Mouse (Mus musculus) midbrain, embryonic 14.5 days (tissue): Measurements from ENCODE around the gene Hadh. TPM values are rescaled to one million over a fixed set of nuclear protein-coding genes. Genes with fewer than 3 reads are reported as not detected.

Source experiments
- ATAC-seq: fragments of 200-750 bp; cut with Nextera tagmentation; 2 replicates; pipeline ENCODE4 v1.8.0; 2017; ENCODE audit warnings: moderate number of reproducible peaks, moderate library complexity; ENCODE audit not compliant: low FRiP score, low TSS enrichment
- DNase-seq: peaks from one replicate; pipeline ENCODE4 v3.0.0-alpha.2; 2015
- H3K27ac ChIP-seq: fragments of 300-500 bp; sonication (generic); replicated peaks from 2 replicates; pipeline ENCODE4 v1.5.1; 2014; ENCODE audit warnings: mild to moderate bottlenecking, low read depth, low read length, moderate library complexity
- H3K27me3 ChIP-seq: fragments of 300-500 bp; sonication (generic); 2 replicates; pipeline ENCODE4 v1.6.1; 2014; ENCODE audit warnings: low read length, control low read depth, mixed read lengths; ENCODE audit not compliant: control insufficient read depth, insufficient read depth
- H3K36me3 ChIP-seq: fragments of 300-500 bp; sonication (generic); 2 replicates; pipeline ENCODE4 v1.6.1; 2014; ENCODE audit warnings: low read length, control low read depth; ENCODE audit not compliant: control insufficient read depth, insufficient read depth
- H3K4me1 ChIP-seq: fragments of 300-500 bp; sonication (generic); 2 replicates; pipeline ENCODE4 v1.6.1; 2014; ENCODE audit warnings: mild to moderate bottlenecking, antibody characterized with exemption, low read length, control low read depth; ENCODE audit not compliant: control insufficient read depth, insufficient read depth
- H3K4me2 ChIP-seq: fragments of 300-500 bp; sonication (generic); 2 replicates; pipeline ENCODE4 v1.6.1; 2014; ENCODE audit warnings: mild to moderate bottlenecking, low read length, moderate library complexity
- H3K4me3 ChIP-seq: fragments of 300-500 bp; sonication (generic); replicated peaks from 2 replicates; pipeline ENCODE4 v1.5.1; 2014; ENCODE audit warnings: low read depth, low read length
- H3K9ac ChIP-seq: fragments of 300-500 bp; sonication (generic); replicated peaks from 2 replicates; pipeline ENCODE4 v1.6.1; 2014; ENCODE audit warnings: mild to moderate bottlenecking, low read length, moderate library complexity
- H3K9me3 ChIP-seq: fragments of 300-500 bp; sonication (generic); 2 replicates; pipeline ENCODE4 v1.6.1; 2016; ENCODE audit warnings: low read length, control low read depth, mixed read lengths; ENCODE audit not compliant: control insufficient read depth
- whole genome bisulfite sequencing: fragments of 180-500 bp; shearing (Covaris S2); extraction: QIAGEN DNeasy Blood & Tissue Kit; methylation state at CpG from one replicate; pipeline ENCODE4 v1.1.7; 2014; 5-methylcytosine and 5-hydroxymethylcytosine counted together
- polyA plus RNA-seq: library from polyadenylated mRNA; unstranded; fragments of >200 nt; fragmentation: Nextera tagmentation; extraction: Ambion mirVana; gene quantifications from 2 replicates; pipeline ENCODE4 v1.2.1, GENCODE M21; 2014

Hadh gene
- 20.8 and 26.5 TPM in 2 replicates for polyA plus RNA-seq

- peak within 1 kb of the TSS; percentile 49 for H3K9ac ChIP-seq
- under 1% methylated on average over 53 of the region's 54 CpGs for WGBS
- no peaks in the 10 kb centered on the region for H3K9me3 ChIP-seq
- H3K36me3 ChIP-seq: no peaks in the 10 kb centered on the region
- H3K27me3 ChIP-seq: no peaks in the 10 kb centered on the region
- H3K27ac ChIP-seq: no peak within 1 kb of the TSS
- ATAC-seq: peak; percentile 93
- H3K4me3 ChIP-seq: peak within 1 kb of the TSS; percentile 63
- peak; percentile 86 for DNase-seq
- H3K4me2 ChIP-seq: peak within 1 kb of the TSS; percentile 83
- peaks cover 10% of the 10 kb centered on the region for H3K4me1 ChIP-seq
Observed at GRCm38 (mm10) chr3:131271559-131272373, at the start of gene Hadh. TSS of gene Hadh (minus strand) at chr3:131272101.

DNA sequence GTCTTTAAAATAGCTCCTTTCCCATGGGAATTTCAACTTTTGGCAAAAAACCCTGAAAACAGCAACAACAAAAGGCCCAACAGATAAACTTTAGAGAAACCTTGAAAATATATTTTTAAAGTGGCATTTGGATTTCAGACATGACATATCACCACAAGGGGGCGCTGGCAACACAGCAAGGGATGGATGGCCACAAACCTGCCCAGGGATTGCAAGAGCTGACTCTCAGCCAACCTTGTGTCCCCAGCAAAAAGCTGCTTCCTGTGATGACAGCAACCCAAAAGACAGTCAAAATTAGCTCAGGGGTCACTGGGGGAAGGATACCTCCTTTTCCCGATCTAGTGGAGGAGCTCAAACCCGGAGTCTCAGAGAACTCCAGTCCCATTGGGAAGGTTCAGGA is 48.3 kb upstream of the Hadh start:
- Histone ChIP-seq H3K4me2 (no peak overlapping the region), H3K4me1 (no peaks in the 10 kb centered on the region), H3K27ac (no peak overlapping the region), H3K36me3 (no peaks in the 10 kb centered on the region), H3K9ac (no peak overlapping the region), H3K27me3 (no peaks in the 10 kb centered on the region), H3K4me3 (no peak overlapping the region), H3K9me3 (no peaks in the 10 kb centered on the region)
- WGBS: 10% methylated on average over 3 of the region's 3 CpGs
- peak; percentile 92 for DNase-seq
- no peak for ATAC-seq

- 54% methylated on average over 2 of the region's 2 CpGs for WGBS
- no peak overlapping the region for H3K4me3 ChIP-seq
- H3K27me3 ChIP-seq: no peaks in the 10 kb centered on the region
- ATAC-seq: no peak
- no peaks in the 10 kb centered on the region for H3K4me1 ChIP-seq
- H3K4me2 ChIP-seq: no peak overlapping the region
- H3K36me3 ChIP-seq: no peaks in the 10 kb centered on the region
- H3K27ac ChIP-seq: no peak overlapping the region
- DNase-seq: no peak
- H3K9me3 ChIP-seq: no peaks in the 10 kb centered on the region
- no peak overlapping the region for H3K9ac ChIP-seq
Observed at GRCm38 (mm10) chr3:131318211-131318610, 46.3 kb upstream of the Hadh start.

DNA sequence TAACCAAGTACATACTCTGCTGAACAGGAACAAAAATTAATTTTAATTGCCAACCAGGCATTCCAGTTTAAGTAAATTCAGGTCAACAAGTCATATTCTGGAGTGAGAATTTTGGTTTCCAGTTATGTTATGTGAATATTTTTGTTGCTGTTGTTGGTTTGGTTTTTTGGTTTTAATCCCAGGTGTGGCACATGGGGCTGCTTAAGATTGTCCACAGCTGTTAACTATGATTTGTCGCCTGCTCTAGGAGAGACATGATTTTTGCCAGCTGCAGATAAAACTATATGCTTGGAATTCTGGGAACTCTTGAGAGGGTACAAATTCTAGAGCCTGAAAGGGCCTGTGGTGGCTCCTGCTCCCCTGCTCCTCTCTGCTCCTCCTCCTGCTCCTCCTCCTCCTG is 45.2 kb upstream of the Hadh start:
- no peak overlapping the region for H3K4me2 ChIP-seq

GRCm38 (mm10) chr3:131315957-131316510 is 44.1 kb upstream of the Hadh start:
- Histone ChIP-seq H3K4me1 (no peaks in the 10 kb centered on the region), H3K36me3 (no peaks in the 10 kb centered on the region), H3K27ac (no peak overlapping the region), H3K9ac (no peak overlapping the region), H3K4me3 (no peak overlapping the region), H3K4me2 (no peak overlapping the region), H3K27me3 (no peaks in the 10 kb centered on the region), H3K9me3 (no peaks in the 10 kb centered on the region)
- DNase-seq (no peak), ATAC-seq (no peak; the same call in 1 of the 2 replicates)
- 45% methylated on average over 4 of the region's 4 CpGs for WGBS

More for the DNA sequence above, 45.2 kb upstream of the Hadh start:
- ATAC-seq (no peak), DNase-seq (no peak)
- Histone ChIP-seq H3K9ac (no peak overlapping the region), H3K4me3 (no peak overlapping the region), H3K27ac (no peak overlapping the region), H3K9me3 (no peaks in the 10 kb centered on the region), H3K4me1 (no peaks in the 10 kb centered on the region), H3K36me3 (no peaks in the 10 kb centered on the region), H3K27me3 (no peaks in the 10 kb centered on the region)
- WGBS: 97% methylated on average over 1 of the region's 1 CpGs

GRCm38 (mm10) chr3:131312340-131312739 is 40.4 kb upstream of the Hadh start:
- WGBS: 93% methylated on average over 9 of the region's 9 CpGs
- H3K27me3 ChIP-seq: no peaks in the 10 kb centered on the region

DNA sequence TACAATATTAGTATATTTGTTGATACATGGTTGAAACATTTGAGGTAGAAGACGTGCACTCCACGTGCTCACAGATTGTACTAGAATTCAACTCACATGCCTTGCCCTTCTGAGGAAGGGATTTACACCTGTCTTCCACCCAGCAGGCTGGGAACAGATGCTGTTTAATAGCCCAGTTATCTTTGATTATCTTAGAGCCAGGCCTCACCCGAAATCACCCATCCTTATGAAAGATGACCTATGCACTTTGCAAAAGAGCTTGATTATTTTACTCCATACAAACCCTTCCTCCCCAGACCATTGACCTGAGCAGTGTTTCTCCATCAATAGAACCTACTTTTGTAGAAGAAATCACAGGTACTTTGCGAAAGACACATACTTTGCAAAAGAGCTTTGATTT is 38.7 kb upstream of the Hadh start:
- WGBS: 90% methylated on average over 4 of the region's 4 CpGs
- Histone ChIP-seq H3K27me3 (no peaks in the 10 kb centered on the region), H3K4me1 (no peaks in the 10 kb centered on the region), H3K9me3 (peaks cover 7% of the 10 kb centered on the region; the same call in 1 of the 2 replicates), H3K9ac (no peak overlapping the region), H3K4me3 (no peak overlapping the region), H3K27ac (no peak overlapping the region), H3K36me3 (no peaks in the 10 kb centered on the region), H3K4me2 (no peak overlapping the region)
- ATAC-seq: no peak
- DNase-seq: no peak

More at GRCm38 (mm10) chr3:131312340-131312739, 40.4 kb upstream of the Hadh start:
- no peak overlapping the region for H3K27ac ChIP-seq
- H3K4me1 ChIP-seq: no peaks in the 10 kb centered on the region
- no peak overlapping the region for H3K9ac ChIP-seq
- H3K9me3 ChIP-seq: peaks cover 7% of the 10 kb centered on the region; the same call in 1 of the 2 replicates
- no peak overlapping the region for H3K4me3 ChIP-seq
- no peak for DNase-seq
- no peak overlapping the region for H3K4me2 ChIP-seq
- H3K36me3 ChIP-seq: no peaks in the 10 kb centered on the region
- no peak for ATAC-seq

- Histone ChIP-seq H3K27me3 (no peaks in the 10 kb centered on the region), H3K36me3 (no peaks in the 10 kb centered on the region), H3K9ac (no peak overlapping the region), H3K4me3 (no peak overlapping the region), H3K4me2 (no peak overlapping the region), H3K9me3 (peaks cover 7% of the 10 kb centered on the region; the same call in 1 of the 2 replicates), H3K4me1 (no peaks in the 10 kb centered on the region), H3K27ac (no peak overlapping the region)
- 87% methylated on average over 3 of the region's 3 CpGs for WGBS
- DNase-seq: no peak
- no peak for ATAC-seq
Observed at GRCm38 (mm10) chr3:131307811-131308210, 35.9 kb upstream of the Hadh start.
